Mouse (Mus musculus): ENCODE results near the gene Rgs6.

The Rgs6 gene

DNA sequence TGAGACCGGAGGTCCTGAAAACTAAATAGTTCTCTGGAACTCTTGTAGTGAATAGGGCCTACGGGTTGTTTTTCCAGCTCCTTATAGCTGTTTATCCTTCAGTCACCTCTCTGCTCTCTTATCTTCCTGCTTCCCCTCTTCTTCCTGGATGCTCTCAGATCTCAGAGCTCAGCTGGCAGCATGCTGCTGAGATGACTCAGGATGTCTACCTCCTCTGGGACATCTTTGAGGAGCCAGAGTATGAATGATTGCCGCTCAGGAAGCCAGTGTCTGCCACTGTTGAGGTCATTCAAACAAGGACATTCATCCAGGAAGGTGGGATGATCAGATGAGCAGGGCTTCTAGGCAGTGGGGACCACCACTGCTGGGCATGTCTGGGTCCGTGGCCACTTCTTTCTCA, 498.9 kb downstream of the Rgs6 start:
- DNase-seq (ENCODE audit: low spot score in 2 of 2), result no peak

DNA sequence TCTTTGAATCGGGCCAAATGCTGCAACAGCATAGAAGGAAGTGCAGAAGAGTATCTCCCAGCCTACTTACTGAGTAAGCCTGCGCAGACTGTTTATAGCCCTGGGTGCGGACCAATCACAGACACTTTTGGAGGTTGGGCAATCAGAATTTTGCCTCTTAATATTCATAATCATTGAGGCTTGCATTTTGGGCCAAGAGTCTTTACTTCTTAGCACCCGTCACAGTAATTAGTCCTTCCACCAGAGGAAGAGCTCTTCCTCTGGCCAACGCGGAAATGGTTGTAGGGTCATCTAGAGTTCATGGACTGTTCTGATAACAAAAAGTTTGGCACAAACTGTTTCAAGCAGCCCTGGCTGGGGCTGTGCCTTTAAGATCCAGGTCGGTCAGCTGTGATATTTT, 499.5 kb downstream of the Rgs6 start:
- no peak for DNase-seq (ENCODE audit: low spot score in 2 of 2)

DNA sequence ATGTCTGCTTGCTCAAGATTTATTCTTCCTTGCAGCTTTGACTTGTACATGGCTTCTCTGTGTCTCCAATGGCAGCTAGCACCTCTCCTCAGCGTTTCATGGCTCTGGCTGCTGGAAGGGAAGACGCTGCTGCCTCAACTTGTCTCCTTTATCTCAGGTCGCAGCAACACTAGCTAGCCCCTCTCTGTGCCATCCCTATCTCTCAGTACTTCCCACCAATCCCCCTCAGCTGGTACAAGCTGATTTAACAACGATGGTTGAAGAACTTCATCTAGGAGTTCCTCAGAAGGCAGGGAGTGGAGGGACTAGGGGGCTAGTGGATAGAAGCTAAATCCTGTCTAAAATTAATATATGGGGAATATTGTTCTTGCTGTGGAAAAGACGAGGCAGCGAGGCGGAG, 503.9 kb downstream of the Rgs6 start:
- no peak for DNase-seq (ENCODE audit: low spot score in 2 of 2)

DNA sequence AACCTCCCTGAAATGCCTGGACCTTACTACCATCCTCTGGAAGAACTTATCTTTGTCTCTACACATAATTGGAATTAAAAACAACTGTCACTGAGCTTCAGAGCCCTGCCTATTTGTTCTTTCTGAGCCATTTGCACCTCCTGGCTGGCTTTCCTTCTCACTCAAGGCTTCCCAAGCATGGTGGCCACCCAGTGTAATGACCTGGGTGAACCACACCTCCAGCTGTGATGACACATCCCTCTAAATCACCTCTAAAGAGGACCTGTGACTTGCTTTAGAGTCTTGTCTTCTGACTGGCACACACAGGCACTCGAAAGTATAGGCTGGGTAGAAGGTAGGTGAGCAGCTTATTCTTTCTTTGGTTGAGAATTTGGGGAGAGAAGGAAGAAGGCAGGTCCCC, 509.7 kb downstream of the Rgs6 start:
- no peak for DNase-seq (ENCODE audit: low spot score in 2 of 2)

DNA sequence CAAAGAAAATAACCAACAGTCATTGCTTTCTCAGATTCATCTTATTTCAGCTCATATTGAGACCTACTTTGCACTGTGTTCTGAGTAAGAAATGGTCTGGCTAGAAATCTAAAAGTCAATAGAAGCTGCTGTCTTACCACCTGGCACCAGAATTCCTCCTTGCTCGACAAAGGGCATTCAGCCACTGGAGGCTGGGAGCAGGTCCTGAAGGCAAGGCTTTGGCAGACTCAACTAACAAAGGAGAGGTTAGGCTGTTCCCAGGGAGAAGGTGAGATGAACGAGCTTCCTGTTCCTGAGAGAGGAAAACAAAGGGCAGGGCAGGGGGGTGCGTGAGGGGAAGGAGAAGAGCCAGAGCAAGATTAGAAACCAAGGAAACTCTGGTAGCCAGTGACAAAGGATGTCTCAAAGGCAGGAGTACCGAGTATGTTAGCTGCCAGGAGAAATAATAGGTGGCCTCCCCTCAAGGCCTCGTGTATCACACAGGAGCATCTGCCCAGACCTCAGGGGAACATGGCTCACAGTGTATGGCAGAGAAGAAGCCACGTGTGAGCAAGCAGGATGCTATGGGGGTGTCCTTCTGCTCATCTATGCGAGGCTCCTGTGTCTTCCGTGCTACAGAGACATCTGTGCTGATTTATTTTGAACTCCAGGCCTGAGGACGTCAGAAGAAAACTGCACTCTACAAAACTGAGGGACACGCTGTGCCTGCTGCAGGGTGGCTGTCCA, 510.7 kb downstream of the Rgs6 start:
- DNase-seq (ENCODE audit: low spot score in 2 of 2), result no peak

DNA sequence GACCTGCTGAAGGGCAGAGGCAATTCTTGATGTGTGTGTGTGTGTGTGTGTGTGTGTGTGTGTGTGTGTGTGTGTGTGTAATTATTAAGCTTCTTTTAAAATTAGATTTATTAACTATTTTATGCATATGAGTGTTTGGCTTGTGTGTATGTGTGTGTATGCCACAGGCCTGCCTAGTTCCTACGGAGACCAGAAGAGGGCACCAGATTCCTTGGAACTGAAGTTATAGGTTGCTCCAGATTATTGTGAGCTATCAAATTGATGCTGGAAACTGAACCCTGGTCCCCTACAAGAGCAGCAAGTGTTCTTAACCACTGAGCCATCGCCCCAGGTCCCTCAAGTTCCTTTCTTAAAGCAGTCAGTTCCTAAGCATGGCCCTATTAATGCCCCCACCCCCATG, 511.8 kb downstream of the Rgs6 start:
- DNase-seq (ENCODE audit: low spot score in 2 of 2), result no peak

DNA sequence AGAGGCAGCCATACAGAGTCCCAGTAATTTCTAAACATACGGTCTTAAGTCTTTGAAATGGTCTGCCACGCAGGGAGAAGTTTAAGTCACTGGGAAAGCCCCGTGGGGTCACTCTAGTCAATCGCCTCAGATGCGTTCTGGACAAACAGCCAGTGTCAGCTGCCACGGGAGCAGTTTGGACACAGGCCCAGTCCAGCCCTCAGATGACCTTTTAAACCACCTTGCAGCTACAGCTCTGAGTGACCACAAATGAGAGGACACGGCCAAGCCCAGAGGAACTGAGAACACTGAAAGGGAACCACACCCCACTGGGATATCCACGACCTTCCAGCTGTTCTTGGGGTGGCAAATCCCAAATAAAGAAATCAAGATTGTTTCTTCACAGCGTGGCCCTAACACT, 512.3 kb downstream of the Rgs6 start:
- DNase-seq (ENCODE audit: low spot score in 2 of 2), result no peak

DNA sequence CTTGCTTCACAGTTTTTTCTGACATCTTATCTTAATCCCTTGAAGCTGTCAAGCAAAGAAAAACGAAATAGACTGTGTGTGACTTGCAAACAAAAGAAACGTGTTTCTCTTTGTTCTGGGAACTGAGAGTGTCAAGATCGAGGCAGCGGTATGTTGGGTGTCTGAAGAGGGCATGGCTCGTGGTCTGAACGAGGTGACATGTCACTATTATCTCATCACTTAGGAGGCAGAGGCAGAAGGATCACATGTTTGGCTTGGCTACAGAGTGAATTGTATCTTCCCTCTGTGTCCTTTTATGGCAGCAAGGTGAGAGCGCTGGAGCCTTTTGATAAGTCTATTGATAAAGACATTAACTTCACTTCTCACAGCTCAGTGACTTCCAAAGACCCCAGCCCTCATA, 512.8 kb downstream of the Rgs6 start:
- no peak for DNase-seq (ENCODE audit: low spot score in 2 of 2)

DNA sequence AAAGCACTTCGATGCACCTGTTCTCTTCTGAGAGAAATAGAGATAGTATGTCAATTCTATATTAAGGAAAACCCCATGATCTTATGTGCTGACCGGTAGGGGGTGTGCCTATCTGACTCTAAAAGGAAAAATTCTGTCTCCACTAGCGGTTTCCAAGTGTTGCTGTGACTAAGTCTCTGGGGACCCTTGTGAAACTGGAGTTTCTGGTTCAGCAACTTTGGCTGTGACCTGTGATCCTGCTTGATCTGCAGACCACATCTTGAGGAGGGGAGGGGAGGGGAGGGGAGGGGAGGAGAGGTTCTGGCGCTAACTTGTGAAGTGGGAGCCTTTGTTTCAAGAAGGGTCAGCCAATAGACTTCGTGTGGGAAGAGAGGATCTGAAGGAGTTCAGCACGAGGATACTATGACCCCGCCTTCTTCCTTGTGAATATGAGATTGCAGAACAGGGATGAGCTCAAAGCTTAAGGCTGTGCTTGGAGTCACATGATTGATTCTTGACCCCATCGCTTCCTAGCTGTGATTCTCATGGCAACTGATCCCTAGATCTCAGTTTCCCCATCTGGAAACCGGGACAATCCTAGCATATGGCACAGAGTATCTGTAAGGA, 517.5 kb downstream of the Rgs6 start:
- DNase-seq (ENCODE audit: low spot score in 2 of 2), result no peak

GRCm38 (mm10) chr12:83106120-83106517, 518.0 kb downstream of the Rgs6 start:
- DNase-seq (ENCODE audit: low spot score in 2 of 2), result no peak

DNA sequence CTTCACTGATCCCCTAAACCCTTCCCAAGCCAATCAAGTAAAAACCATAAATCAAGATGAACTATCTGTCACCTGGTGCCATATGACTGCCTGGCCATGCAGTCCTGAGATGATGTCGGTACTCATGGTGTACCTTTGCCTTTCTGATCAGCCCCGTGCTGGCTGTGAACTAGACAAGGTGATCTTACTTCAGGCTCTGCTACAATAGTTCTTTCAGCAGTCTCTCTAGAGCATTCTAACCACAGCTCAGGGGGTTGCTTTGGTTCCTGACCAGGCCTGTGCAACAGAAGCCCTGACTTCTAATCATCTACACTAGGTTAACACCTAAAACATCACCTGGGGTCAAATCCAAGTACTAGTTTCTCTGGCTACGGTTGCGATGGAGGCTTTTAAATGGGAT, 521.4 kb downstream of the Rgs6 start:
- DNase-seq (ENCODE audit: low spot score in 2 of 2), result no peak

DNA sequence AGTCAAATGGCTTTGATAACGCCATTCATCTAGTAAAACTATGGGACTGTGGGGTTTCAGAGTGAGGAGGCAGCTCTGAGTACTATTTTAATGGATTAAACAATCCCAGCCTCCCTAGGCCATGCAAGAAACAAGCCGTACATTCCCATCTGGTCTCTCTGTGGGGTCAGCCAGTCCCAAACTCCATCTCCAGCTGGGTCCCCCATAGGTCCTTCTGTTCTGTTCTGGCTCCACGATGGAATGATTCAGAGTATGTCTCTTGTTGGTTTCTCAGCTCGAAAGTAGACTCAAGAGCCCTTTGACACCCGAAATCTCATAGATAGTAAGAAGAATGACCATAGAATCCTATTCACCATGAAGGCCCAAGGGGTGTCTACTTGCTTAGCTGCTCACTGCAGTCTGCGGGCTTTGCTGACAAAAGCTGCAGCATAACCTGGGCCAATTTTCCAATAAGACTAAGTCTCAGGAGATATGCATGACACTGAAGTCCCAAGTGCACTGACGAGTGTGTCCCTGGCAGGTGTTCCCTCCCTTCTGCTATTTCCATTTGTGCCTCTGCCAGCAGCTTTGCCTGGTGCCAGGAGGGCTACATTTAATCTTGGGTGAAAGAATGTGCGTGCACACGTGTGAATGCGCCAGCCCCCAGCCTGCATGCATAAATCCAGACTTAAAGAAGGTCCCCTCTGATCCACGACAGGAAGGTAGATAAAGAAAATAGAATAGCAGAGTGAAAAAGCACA, 522.0 kb downstream of the Rgs6 start:
- peak; percentile 58 to 63 for DNase-seq (ENCODE audit: low spot score in 2 of 2)

DNA sequence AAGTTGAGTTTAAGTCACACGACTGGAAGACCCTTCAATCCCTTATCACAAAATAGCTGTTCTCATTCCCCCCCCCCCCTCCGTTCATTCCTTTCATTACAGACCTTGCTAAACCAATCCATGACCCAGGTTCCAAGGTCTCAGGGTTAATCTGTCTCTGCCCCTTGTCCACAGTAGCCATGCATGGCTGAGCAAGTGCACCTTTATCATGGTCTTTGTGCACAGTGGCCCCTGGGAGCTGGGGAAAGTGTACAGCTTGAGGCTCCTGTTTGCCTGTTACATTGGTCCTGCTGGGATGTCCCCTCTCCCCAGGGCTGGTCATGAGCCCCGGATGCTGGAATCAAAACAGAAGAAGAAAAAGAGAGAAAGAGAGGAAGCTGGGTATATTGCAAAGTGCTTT, 522.6 kb downstream of the Rgs6 start:
- DNase-seq (ENCODE audit: low spot score in 2 of 2), result no peak

GRCm38 (mm10) chr12:83112283-83112682, 524.2 kb downstream of the Rgs6 start:
- DNase-seq (ENCODE audit: low spot score in 2 of 2), result no peak

DNA sequence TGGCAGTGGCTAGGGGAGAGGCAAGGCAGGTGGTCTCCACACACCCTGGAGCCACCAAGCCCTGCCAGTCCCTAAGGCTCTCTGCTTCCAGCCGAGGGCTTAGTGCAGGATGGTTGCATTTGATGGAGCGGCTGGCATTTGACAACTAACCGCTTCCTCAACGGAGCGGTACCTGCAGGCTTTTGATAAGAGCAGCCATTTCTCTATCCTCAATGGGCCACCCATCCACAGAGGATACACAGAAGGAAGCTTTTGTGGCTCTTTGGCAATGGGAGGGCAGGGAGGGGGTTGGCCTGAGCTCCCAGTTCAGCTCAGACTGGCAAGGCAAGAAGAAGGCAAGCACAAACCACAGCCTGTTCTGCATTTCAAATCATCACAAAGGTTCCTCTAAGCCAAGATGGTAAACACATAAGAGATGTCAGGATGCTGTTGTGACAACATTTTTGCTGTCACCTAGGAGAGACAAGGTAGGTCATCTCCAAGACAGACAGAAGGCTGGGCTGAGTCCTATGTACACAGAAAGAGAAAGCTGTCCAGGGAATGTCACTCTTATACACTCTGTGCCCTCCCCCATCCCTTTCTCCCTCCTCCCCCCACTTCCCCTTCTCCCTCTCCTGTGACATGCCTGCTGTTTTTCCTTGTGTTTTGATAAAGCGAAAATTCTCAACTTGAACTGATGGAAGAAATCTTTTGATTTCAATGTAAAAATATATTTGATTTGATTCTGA, 525.0 kb downstream of the Rgs6 start:
- DNase-seq (ENCODE audit: low spot score in 2 of 2), result no peak

- no peak for DNase-seq (ENCODE audit: low spot score in 2 of 2)
Observed at GRCm38 (mm10) chr12:83113971-83114370, 525.9 kb downstream of the Rgs6 start.

- DNase-seq (ENCODE audit: low spot score in 2 of 2), result peak; percentile 79 to 83
Observed at GRCm38 (mm10) chr12:83114396-83115053, 526.4 kb downstream of the Rgs6 start.

GRCm38 (mm10) chr12:83124111-83124510, 536.0 kb downstream of the Rgs6 start:
- DNase-seq (ENCODE audit: low spot score in 2 of 2), result no peak

DNA sequence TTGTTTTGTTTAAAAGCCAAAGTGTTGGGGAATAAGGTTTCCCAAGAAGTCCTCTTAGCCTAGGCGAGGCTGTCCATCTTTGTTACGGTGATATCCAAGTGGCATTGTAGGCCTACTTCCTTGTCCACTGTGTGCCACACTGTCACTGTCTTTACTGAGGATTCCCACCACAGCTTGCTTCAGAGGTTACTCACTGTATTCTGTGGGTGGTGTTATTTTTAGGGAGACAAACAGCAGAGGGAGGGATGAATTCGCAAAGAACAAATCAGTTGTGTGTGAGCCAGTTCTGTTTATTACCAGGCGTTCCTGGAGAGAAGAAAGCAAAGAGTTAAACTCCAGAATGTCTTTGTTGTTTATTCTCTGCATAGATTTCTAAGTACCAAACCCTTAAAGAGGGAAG, 537.2 kb downstream of the Rgs6 start:
- DNase-seq (ENCODE audit: low spot score in 2 of 2), result no peak

DNA sequence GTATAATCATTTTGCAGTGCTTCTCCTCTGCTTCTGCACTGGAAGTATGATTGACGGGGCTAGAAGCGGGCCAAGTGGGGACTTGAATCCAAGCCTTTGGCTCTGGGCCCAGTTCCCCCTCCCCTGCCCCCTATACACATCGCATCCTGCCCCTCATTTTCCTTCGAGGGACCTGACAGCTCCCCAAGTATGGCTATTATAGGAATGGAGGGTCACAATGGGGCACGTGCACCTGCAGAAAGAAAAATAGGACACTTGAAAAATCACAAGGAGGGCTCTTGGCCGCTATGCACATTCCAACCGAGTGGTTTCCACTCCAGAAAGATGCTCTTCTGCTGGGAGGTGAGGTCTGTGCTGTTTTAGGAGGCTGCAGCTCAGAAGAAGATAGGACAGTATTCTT, 538.8 kb downstream of the Rgs6 start:
- DNase-seq (ENCODE audit: low spot score in 2 of 2), result no peak

DNA sequence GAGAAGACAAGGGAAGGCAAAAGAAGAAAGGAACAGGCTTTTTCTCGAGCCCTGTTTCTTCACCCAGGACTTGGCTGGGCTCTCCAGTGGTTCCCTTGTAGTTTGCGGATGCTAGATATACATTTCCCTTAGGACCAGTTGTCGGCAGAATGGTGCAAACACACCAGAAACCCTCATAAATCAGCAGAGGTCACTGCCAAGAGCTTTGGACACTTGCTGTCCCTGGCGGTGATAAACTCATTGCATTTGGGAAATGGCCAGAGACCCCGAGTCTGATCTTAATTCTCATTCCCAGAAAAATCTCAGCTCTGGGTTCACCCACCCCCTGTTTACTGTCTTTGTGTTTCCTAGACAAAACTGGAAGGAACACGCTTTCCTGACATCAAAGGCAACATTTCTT, 539.9 kb downstream of the Rgs6 start:
- DNase-seq (ENCODE audit: low spot score in 2 of 2), result no peak

- no peak for DNase-seq (ENCODE audit: low spot score in 2 of 2)
Observed at GRCm38 (mm10) chr12:83128606-83129005, 540.5 kb downstream of the Rgs6 start.

All from right cerebral cortex, postnatal 10 days (tissue).